Mouse (Mus musculus) naive thymus-derived CD4-positive, alpha-beta T cell, adult 2 months (primary cell): Measurements from ENCODE around the gene Wipi1.
A peak's percentile ranks its signal among the peaks of the same experiment; 100 is the strongest.

Experiments used
- DNase-seq: peaks from one replicate; pipeline ENCODE4 v3.0.0-alpha.2; 2011; ENCODE audit warnings: low read depth

Wipi1 gene

DNA sequence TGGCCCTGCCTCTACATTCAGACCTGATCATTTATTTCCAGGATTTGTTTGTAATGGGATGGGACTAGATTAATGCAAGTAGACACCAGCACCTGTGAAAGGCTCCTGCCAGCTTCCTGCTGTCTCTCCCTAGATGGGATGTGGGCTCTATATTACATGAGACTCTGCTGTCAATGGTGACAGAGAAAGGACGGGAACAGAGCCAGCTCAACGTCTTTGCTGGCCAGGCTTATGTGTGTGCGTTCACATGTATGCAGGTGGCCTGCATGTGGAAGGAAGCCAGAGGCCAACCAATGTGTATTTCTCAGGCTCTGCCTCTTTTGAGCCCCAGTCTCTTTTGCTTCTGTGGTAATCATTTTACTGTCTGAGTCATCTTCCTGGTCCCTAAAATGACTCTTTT is 33.2 kb downstream of the Wipi1 start:
- DNase-seq = no peak

DNA sequence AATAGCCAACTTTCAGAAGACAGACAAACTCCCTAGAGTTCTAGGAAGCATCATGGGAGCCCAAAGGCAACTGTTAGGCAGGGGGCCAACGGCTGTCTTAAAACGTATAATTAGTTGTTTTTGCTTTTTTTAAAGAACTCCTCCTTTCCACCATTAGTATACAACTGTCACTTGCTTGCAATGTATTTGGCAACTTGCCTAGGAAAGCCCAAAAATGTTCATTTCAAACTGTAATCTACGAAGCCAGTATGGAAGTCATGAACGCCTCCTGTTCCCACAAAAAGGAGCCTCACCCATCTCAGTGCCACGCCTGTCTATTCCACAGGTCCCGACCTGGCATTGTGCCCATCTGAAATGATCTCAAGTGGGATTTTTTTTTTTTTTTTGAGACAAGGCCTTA is 35.9 kb downstream of the Wipi1 start:
- DNase-seq = no peak

DNA sequence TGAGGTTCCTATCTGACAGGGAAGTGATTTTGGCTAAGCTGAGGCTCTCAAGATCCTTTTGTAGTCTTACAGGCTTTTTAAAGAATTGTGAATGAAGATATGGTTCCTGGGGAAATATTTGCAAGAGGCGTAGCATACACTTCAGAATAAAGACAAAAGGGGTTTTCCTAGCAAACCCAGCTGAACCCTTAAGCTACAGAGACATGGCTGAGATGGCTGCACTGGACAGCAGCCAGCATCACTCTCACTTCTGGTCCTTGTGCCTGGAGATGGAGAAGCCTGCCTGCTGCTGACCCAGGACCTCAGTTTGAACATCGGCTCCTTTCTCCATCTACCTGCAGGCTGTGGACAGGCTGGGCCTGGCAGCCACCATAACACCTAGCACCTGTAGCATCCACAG is 37.2 kb downstream of the Wipi1 start:
- DNase-seq = no peak

GRCm38 (mm10) chr11:109572051-109572450 is 39.7 kb downstream of the Wipi1 start:
- no peak for DNase-seq

- DNase-seq = no peak
Observed at GRCm38 (mm10) chr11:109569809-109570208, 42.0 kb downstream of the Wipi1 start.

GRCm38 (mm10) chr11:109569007-109569618 is 42.7 kb downstream of the Wipi1 start:
- peak; percentile 8 for DNase-seq

DNA sequence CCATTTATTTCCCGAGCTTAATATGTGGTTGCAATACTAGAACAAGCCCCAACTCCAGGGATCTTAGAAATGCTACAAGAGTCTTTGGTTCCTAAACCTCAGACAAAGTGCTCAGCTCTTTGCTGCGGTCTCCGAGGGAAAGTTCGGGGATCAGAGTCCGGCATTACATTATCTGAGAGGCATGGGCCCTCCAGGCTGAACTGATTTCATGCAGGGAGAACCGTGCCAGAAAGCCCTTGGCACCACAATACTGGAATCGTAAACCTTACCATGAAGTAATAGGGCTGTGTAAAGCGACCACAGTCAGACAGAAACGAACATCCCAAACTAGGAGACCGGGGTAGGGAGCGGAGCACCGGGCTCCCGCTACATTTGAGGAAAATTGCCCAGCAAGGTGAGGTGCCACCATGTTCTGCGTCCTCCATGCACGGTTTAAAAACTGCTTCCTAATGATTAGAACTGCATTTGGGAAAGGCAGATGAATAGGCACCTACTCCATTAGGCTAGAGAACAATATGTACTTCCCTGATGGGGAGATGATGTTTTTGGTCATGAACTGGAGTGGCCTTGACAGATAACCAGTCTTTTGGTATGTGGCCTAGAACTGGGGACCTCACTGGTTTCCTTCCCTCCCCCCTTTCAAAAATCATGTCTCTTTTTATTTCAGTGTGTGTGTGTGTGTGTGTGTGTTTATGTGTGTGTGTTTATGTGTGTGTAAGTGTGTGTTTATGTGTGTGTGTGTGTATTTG is 47.1 kb downstream of the Wipi1 start:
- DNase-seq = no peak

DNA sequence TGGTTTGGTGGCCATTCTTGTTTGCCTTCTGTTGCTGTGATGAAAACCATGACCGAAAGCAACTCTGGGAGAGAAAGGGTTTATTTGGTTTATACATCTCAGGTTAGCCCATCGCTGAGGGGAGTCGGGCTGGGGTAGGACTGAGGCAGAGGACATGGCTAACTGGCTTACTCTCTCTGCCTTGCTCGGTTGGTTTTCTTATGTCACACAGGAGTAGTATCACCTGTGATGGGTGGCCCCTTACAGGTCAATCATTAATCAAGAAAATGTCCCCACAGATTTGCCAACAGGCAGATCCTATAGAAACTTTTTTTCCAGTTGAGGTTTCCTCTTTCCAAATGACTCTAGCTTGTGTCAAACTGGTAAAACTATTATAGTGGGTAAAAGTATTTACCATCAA is 48.1 kb downstream of the Wipi1 start:
- DNase-seq = no peak

DNA sequence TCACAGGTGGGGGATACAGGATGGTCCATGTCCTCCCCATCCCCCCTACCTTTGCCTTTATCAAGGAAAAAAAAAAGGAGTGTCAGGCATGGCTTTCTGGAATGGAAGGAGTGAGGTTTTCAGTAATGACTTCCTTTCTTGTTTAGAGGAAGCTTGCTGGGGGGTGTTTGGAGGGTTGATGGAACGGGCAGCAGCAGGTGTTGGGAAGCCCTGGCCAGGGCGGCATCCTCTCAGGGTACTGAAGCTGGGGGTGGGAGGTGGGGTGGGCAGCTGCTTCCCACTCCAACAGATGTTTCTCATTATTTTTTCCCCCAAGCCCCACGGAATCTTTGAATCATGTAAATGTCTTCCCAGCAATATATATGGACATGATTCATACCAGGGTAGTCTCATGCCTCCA is 50.3 kb downstream of the Wipi1 start:
- no peak for DNase-seq

DNA sequence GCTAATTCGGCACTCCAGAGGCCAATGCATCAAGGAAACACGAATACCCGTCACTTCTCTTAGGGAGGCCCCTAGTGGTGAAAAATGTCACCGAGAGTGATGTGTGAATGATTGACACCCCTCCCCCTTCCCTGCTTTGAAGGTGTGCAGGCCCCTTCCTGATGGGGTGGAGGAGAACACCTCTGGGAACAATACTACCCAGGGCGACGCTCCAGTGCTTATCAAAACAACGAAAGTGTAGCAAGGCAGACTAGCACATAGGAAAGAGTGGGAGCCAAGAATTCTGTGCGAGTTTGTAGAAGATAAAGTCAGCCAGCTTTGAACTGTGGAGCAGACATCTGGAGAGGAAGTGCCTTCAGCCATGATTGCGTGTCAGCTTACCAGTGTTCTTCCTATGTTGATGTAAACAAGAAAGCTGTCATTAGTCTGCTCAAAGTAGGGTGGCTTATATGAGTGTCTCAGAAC is 50.9 kb downstream of the Wipi1 start:
- peak; percentile 90 for DNase-seq

DNA sequence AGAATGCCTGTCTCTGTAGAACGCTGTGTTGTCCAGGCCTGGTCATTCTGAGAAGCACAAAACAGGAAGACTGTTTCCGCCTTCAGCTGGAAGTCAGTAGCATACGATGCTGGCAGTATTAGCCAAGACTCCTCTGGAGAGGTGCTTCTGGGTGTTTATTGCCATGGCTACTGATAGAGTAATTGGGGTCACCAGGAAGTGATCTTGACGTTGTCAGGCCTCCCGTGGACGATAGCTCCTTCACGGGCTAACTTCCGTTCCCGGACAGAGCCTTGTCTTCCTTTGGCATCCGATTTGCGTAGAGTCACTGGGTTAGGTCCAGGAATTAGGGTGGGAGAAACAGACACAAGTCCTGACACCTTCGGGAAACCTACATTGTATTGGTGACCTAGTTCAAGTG is 52.5 kb downstream of the Wipi1 start:
- DNase-seq = no peak

DNA sequence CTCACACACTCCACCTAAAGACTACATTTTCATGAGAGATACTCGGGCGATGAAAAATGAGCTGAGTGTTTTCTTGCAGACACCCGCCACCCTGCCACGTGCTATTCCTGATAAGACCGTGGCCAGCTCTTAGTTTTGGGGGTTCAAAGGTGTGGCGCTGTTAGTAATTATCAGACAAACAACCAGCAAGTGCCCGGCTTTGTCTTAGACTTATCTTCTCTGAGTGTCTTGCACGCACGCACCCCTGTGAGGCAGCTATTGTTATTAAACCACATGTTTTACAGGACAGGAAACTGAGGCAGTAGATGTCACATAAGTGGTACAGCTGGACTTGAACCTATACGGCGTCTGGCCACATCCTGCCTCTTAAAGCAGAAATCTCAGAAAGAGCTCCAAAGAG is 54.3 kb downstream of the Wipi1 start:
- DNase-seq = no peak

DNA sequence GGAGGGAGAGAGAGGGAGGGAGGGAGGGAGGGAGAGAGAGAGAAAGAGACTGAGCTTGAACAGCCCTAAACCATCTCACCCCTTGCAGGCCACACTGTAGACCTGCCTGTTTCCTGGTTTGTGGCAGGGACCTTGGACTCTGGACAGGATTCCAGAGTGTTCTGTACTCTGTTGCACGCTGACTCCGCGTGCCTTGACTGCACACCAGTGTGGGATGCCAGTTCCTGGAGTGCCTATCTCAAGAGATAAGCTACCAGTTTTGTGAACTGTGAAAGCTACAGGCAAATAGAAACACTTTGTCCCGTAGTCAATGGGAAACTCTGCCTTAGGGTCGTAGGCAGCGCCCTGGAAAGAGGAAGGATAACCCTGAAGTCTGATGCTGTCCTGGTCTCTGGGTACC is 55.6 kb downstream of the Wipi1 start:
- no peak for DNase-seq

DNA sequence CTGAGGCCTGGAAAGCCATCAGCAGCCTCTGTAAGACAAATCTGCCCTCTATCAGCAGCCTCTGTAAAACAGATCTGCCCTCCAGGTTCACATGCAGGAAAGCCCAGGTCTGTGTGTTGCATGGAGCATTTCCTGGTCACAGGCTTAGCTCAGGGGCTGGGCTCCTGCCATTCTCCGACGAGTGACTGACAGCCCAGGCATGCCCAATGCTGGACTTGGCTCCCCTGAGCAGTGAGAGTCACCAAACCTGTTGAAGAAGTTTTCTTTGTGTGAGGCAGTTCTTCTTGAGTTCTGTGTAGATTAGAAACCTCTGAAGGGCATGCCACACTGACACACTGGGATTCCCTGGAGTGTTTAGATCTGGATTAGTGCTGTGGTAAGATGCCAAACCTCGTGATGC is 57.3 kb downstream of the Wipi1 start:
- peak; percentile 39 for DNase-seq

GRCm38 (mm10) chr11:109553921-109554320 is 57.8 kb downstream of the Wipi1 start:
- peak; percentile 51 for DNase-seq

- no peak for DNase-seq
Observed at GRCm38 (mm10) chr11:109549599-109550290, 62.0 kb downstream of the Wipi1 start.

GRCm38 (mm10) chr11:109547652-109548051 is 64.1 kb downstream of the Wipi1 start:
- DNase-seq = no peak

DNA sequence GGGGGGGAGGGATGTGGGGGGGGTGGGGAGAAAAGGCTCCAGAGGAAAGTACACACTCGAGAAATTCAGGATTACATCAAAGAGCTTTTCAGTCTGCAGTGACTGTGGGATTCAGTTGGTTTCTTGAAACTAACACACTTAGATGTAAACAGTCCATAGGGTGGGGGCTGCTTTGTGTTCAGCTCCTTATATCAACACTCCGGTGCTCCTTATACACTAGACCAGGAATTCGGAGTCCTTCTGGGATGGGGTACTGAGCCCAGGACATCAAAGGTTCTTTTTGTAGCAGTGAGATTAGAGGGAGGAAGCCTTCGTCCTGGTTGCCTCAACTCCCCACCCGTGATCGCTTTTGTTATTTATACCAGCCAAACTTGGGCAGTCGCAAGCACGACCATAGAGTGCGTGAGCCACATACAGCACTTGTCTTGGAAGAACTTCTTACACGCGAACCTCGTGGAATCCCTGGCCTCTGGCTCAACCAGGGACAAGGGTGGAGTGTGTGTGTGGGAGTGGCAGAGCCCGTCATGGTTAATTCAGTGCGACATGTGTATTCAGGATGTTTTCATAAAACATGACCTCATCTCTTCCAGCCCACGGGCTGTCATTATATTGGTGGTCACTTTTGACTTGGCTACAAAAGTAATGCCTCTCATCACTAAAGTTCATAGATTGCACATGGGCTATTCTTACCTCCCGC is 65.3 kb downstream of the Wipi1 start:
- no peak for DNase-seq

- DNase-seq = no peak
Observed at GRCm38 (mm10) chr11:109545700-109546143, 66.0 kb downstream of the Wipi1 start.

- no peak for DNase-seq
Observed at GRCm38 (mm10) chr11:109545265-109545664, 66.5 kb downstream of the Wipi1 start.

DNA sequence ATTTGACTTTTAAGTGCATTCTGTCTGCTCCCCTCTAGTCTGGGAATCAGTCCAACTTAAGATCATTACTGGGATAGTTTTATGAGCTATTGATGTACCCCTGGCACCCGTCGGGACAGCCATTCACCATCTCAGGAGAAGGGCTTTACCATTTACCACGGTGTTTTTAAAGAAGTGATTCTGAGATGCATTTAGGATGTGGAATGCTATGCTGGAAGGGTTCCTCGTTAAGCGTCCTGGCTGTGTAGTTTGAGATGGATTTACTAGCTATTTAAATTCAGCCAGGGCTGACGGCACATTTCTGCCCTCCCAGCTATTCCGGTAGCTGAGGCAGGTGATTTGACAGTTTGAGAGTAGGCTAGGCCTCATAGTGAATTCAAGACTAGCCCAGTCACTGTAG is 67.3 kb downstream of the Wipi1 start:
- DNase-seq = no peak

DNA sequence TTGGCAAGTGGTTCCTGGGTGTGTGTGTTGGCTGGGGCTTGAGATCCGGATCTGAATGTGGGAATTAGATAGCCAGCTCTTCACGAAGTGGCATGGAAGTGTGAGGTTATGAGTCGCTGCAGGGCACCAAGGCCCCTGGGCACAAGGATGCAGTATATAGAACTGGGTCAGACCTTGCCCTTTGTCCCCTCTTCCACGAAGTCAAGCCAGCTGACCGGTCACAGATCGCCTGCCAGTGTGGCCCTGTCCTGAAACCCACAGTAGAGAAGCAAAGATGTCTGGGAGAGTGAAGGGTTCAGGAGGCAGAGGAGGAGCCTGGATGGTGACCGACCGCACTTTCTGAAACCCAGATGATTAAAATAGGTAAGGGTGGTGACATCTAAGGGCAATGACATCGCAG is 68.3 kb downstream of the Wipi1 start:
- DNase-seq = no peak

GRCm38 (mm10) chr11:109539290-109539689 is 72.5 kb downstream of the Wipi1 start:
- no peak for DNase-seq
